Mouse (Mus musculus) forebrain, embryonic 12.5 days (tissue): ENCODE measurements around the gene Tle3. TPM values are rescaled to one million over a fixed set of nuclear protein-coding genes. Genes with fewer than 3 reads are reported as not detected.

Source experiments
- ATAC-seq: fragments of 200-750 bp; cut with Nextera tagmentation; 2 replicates; pipeline ENCODE4 v1.8.0; 2017; ENCODE audit warnings: moderate TSS enrichment; ENCODE audit not compliant: low FRiP score
- H3K27ac ChIP-seq: fragments of 300-500 bp; sonication (generic); 2 replicates; pipeline ENCODE4 v1.5.1; 2016; ENCODE audit warnings: mild to moderate bottlenecking
- H3K27me3 ChIP-seq: fragments of 300-500 bp; sonication (generic); 2 replicates; pipeline ENCODE4 v1.6.1; 2016; ENCODE audit warnings: mild to moderate bottlenecking
- H3K36me3 ChIP-seq: fragments of 300-500 bp; sonication (generic); replicated peaks from 2 replicates; pipeline ENCODE4 v1.6.1; 2016; ENCODE audit warnings: mild to moderate bottlenecking
- H3K4me1 ChIP-seq: fragments of 300-500 bp; sonication (generic); 2 replicates; pipeline ENCODE4 v1.6.1; 2016
- H3K4me2 ChIP-seq: fragments of 300-500 bp; sonication (generic); 2 replicates; pipeline ENCODE4 v1.6.1; 2016; ENCODE audit warnings: mild to moderate bottlenecking, moderate library complexity
- H3K4me3 ChIP-seq: fragments of 300-500 bp; sonication (generic); replicated peaks from 2 replicates; pipeline ENCODE4 v1.5.1; 2016; ENCODE audit warnings: mild to moderate bottlenecking
- H3K9ac ChIP-seq: fragments of 300-500 bp; sonication (generic); 2 replicates; pipeline ENCODE4 v1.6.1; 2016; ENCODE audit warnings: mild to moderate bottlenecking
- H3K9me3 ChIP-seq: fragments of 300-500 bp; sonication (generic); 2 replicates; pipeline ENCODE4 v1.6.1; 2016
- WGBS: fragments of 180-500 bp; shearing (Covaris S2); methylation state at CpG from one replicate; pipeline ENCODE4 v1.1.7; 2016; 5-methylcytosine and 5-hydroxymethylcytosine counted together
- polyA plus RNA-seq: library from polyadenylated mRNA; unstranded; fragments of >200 nt; fragmentation: Nextera tagmentation; extraction: Ambion mirVana; gene quantifications from 2 replicates; pipeline ENCODE4 v1.2.1, GENCODE M21; 2016

Gene Tle3
- polyA plus RNA-seq, 1 experiment from 2014 or later = 56.2 TPM

DNA sequence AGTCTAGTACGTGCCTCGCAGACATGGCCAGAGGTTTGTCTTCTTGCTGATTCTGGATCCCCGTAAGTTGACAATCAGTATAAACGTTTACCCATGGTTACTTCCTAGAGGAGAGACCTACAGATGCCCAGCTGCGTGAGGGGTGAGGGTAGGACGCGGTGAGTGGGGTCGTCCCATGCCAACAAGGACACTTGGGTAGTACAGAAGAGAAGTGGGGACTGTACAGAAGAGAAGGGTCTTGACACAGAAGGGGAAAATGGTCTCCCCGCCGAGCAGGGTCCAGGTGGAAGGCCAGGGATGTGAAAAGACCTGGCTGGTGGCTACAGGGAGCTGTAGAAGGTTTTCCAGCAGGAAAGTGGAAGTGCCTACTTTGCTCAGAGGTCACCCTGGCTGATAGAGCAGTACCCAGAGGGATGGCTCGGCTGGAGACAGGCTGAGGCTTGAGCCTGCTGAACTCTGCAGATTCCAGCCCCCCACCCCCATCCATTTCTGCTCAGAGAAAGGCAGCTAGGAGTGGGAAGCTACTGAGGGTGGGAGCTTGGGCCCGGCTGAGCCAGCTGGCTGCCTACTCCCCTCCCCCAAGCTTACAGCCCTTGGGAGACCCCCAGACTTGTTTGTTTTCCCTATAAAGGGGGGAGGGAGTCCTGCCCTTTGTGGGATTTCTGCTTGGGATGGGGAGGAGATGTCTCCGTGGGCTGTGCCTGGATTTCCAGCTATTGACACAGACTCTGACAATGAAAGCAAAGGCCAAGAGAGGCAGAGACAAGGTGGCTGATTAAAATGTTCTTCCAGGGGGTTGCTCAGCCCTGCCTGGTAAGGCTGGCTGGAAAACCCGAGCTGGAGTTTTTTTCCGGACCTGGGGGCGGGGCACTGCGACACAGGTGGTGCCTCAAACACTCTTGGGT is 11.2 kb upstream of the Tle3 start:
- H3K27ac ChIP-seq = peak overlapping the region; percentile 77
- ATAC-seq = peak; percentile 94
- peak overlapping the region; percentile 36; the same call in 1 of the 2 replicates for H3K9ac ChIP-seq
- no peaks in the 10 kb centered on the region for H3K9me3 ChIP-seq
- H3K36me3 ChIP-seq = no peaks in the 10 kb centered on the region
- peak overlapping the region; percentile 38 for H3K4me2 ChIP-seq
- 13% methylated on average over 17 of the region's 17 CpGs for WGBS
- peaks cover 50% of the 10 kb centered on the region for H3K4me1 ChIP-seq
- H3K27me3 ChIP-seq = peaks cover 69% of the 10 kb centered on the region
- no peak overlapping the region for H3K4me3 ChIP-seq

DNA sequence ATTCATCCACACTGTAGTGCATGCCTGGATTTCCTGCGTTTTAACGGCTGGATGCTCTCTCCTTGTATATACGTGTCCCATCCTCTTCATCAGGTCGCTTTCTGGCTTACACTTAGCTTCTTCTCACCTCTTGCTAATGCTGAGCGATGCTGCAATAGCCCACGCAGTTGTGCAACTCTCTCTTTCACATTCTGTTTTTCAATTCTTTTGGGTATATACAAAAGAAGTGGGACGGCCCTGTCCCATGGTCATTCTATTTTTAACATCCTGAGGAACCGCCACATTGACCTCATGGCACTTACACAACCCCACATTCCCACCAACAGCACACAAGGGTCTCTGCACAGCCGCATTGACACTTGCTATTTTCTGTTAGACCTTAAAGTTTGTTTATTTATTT is 9.0 kb upstream of the Tle3 start:
- no peaks in the 10 kb centered on the region for H3K9me3 ChIP-seq
- WGBS = 42% methylated on average over 9 of the region's 9 CpGs
- no peak overlapping the region for H3K27ac ChIP-seq
- H3K4me1 ChIP-seq = peaks cover 64% of the 10 kb centered on the region
- no peak overlapping the region for H3K4me2 ChIP-seq
- H3K9ac ChIP-seq = no peak overlapping the region
- H3K27me3 ChIP-seq = peaks cover 82% of the 10 kb centered on the region
- no peak overlapping the region for H3K4me3 ChIP-seq
- ATAC-seq = no peak
- no peaks in the 10 kb centered on the region for H3K36me3 ChIP-seq

DNA sequence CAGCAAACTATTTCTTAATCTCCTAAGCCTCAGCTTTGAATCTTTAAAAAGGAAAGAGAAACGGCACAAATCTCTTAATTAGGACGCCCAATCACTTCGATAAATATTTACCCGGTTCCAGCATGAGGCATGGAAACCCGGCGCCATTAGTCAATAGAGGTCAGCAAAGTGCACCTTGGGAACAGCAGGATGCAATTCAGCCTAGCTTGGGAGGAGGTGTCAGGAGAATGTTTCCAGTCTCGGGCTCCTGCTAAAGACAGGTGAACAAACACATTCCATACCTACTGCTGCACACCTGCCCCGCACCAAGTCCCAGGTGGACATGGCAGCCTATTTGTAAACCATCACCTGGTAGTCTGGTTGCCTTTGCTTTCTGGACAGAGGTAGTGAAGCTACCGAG is 6.1 kb upstream of the Tle3 start:
- no peak overlapping the region for H3K27ac ChIP-seq
- 15% methylated on average over 9 of the region's 9 CpGs for WGBS
- H3K4me2 ChIP-seq = no peak overlapping the region
- no peaks in the 10 kb centered on the region for H3K36me3 ChIP-seq
- H3K9ac ChIP-seq = no peak overlapping the region
- peaks cover 62% of the 10 kb centered on the region for H3K27me3 ChIP-seq
- no peaks in the 10 kb centered on the region for H3K9me3 ChIP-seq
- no peak overlapping the region for H3K4me3 ChIP-seq
- no peak for ATAC-seq
- peaks cover 58% of the 10 kb centered on the region for H3K4me1 ChIP-seq

- no peak overlapping the region for H3K9ac ChIP-seq
- no peak overlapping the region for H3K4me3 ChIP-seq
- ATAC-seq = no peak
- no peak overlapping the region for H3K4me2 ChIP-seq
- whole genome bisulfite sequencing = 36% methylated on average over 4 of the region's 4 CpGs
- H3K36me3 ChIP-seq = no peaks in the 10 kb centered on the region
- no peak overlapping the region for H3K27ac ChIP-seq
- H3K27me3 ChIP-seq = peaks cover 58% of the 10 kb centered on the region
- peaks cover 56% of the 10 kb centered on the region for H3K4me1 ChIP-seq
- no peaks in the 10 kb centered on the region for H3K9me3 ChIP-seq
Measured at GRCm38 (mm10) chr9:61367156-61367555, 5.0 kb upstream of the Tle3 start.

DNA sequence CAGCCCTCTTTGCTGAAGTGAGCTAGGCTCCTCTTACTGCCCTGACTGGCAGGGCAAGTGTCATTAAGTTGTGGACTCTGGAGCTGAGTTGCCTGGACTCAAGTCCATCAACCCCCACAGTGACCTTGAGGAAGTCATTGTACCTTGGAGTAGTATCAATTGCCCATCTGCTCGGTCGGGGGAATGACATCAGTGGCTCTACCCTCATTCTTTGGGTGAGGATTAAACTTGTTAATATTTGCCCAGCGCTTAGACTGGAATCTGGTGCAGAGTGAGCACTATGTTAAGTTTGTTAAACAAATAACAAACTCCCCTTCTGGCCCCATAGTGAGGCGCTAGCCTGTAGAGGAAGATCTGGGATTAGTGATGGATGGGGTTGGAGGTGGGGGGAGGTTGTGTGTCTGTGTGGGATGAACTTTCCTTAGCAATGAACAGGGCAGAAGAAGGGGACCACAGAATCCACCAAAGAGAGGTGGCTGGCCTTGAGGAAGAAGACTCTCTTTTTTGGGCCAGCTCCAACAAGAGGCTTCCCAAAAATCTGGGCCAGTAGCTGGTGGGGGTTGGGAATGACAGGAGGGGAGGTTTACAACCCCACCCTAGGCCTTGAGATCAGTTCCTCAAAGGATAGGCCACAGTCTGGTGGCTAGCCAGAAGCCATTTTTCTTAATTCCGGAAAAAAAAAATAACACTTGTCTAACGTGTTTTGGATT is 4.2 kb upstream of the Tle3 start:
- ATAC-seq = no peak
- no peaks in the 10 kb centered on the region for H3K36me3 ChIP-seq
- no peak overlapping the region for H3K9ac ChIP-seq
- H3K27ac ChIP-seq = no peak overlapping the region
- H3K4me3 ChIP-seq = no peak overlapping the region
- H3K9me3 ChIP-seq = no peaks in the 10 kb centered on the region
- 18% methylated on average over 6 of the region's 6 CpGs for WGBS
- H3K4me2 ChIP-seq = no peak overlapping the region
- H3K4me1 ChIP-seq = peaks cover 51% of the 10 kb centered on the region
- H3K27me3 ChIP-seq = peaks cover 51% of the 10 kb centered on the region

DNA sequence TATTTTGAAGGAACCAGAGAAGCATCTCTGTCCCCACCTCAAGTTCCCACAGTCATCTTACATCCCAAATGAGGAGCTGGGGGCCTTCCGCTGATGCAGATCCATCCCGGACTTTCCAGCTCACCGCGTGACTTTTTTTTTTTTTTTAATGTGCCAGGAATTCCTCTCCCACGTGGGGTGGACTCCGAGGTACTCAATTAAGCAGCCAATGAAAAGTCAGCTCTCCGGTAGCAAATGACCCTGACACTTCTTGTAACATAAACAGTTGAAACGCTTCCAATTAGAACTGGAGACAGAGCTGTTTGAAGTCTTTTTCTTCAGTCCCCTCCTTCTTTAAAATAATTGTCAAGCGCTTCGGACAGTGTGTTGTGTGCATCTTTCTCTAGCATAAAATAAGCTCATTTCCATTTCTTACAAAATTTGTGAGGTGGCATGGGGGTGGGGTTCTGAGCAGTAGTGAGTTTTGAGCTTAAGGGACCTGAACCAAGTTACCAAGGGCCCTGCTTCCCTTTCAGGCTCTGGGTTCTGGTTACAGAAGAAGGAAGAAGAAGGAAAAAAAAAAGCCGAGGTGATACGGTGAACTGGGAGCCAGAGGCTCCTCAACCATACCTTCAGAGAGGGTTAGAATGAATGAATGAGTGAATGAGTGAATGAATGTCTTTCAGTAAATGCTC is 3.5 kb upstream of the Tle3 start:
- Histone ChIP-seq H3K4me2 (peak overlapping the region; percentile 52), H3K36me3 (no peaks in the 10 kb centered on the region), H3K9me3 (no peaks in the 10 kb centered on the region), H3K9ac (no peak overlapping the region), H3K27me3 (peaks cover 44% of the 10 kb centered on the region), H3K27ac (peak overlapping the region; percentile 84), H3K4me3 (peak overlapping the region; percentile 23; the same call in 1 of the 2 replicates), H3K4me1 (peaks cover 46% of the 10 kb centered on the region)
- ATAC-seq = no peak
- WGBS = under 1% methylated on average over 12 of the region's 12 CpGs

GRCm38 (mm10) chr9:61369316-61370273 is 2.6 kb upstream of the Tle3 start:
- Histone ChIP-seq H3K27ac (peak overlapping the region; percentile 84), H3K36me3 (no peaks in the 10 kb centered on the region), H3K9me3 (no peaks in the 10 kb centered on the region), H3K4me1 (peaks cover 50% of the 10 kb centered on the region), H3K27me3 (peaks cover 35% of the 10 kb centered on the region), H3K4me3 (peak overlapping the region; percentile 23), H3K4me2 (peak overlapping the region; percentile 52), H3K9ac (peak overlapping the region; percentile 22)
- under 1% methylated on average over 45 of the region's 45 CpGs for WGBS
- no peak for ATAC-seq

GRCm38 (mm10) chr9:61370454-61370888 is 1.7 kb upstream of the Tle3 start:
- no peaks in the 10 kb centered on the region for H3K9me3 ChIP-seq
- peak overlapping the region; percentile 65; the same call in 1 of the 2 replicates for H3K9ac ChIP-seq
- H3K27me3 ChIP-seq = peaks cover 26% of the 10 kb centered on the region
- no peaks in the 10 kb centered on the region for H3K36me3 ChIP-seq
- peaks cover 57% of the 10 kb centered on the region for H3K4me1 ChIP-seq
- H3K4me3 ChIP-seq = peak overlapping the region; percentile 92
- H3K27ac ChIP-seq = peak overlapping the region; percentile 91
- peak; percentile 88 for ATAC-seq
- under 1% methylated on average over 25 of the region's 25 CpGs for WGBS
- H3K4me2 ChIP-seq = peak overlapping the region; percentile 92

- Histone ChIP-seq H3K9ac (peak overlapping the region; percentile 65), H3K27ac (peak overlapping the region; percentile 91), H3K4me1 (peaks cover 58% of the 10 kb centered on the region), H3K4me3 (peak overlapping the region; percentile 92), H3K9me3 (no peaks in the 10 kb centered on the region), H3K4me2 (peak overlapping the region; percentile 92), H3K27me3 (peaks cover 20% of the 10 kb centered on the region), H3K36me3 (peaks cover 6% of the 10 kb centered on the region; the same call in 1 of the 2 replicates)
- WGBS = under 1% methylated on average over 66 of the region's 66 CpGs
- ATAC-seq = peak; percentile 36
Measured at GRCm38 (mm10) chr9:61370889-61371754, 1.0 kb upstream of the Tle3 start.

- peak overlapping the region; percentile 72 for H3K4me2 ChIP-seq
- peaks cover 5% of the 10 kb centered on the region for H3K27me3 ChIP-seq
- H3K4me3 ChIP-seq = peak overlapping the region; percentile 92
- peak overlapping the region; percentile 98 for H3K9ac ChIP-seq
- ATAC-seq = peak; percentile 21
- peak overlapping the region; percentile 91 for H3K27ac ChIP-seq
- peaks cover 66% of the 10 kb centered on the region for H3K4me1 ChIP-seq
- H3K9me3 ChIP-seq = no peaks in the 10 kb centered on the region
- peaks cover 10% of the 10 kb centered on the region; the same call in 1 of the 2 replicates for H3K36me3 ChIP-seq
- under 1% methylated on average over 40 of the region's 42 CpGs for WGBS
Measured at GRCm38 (mm10) chr9:61372510-61372975, 377 bp downstream of the Tle3 start.
